Mouse (Mus musculus) retina, postnatal 1 day (tissue): ENCODE results near the gene Uggt1.

Experiments
- DNase-seq: peaks from one replicate; pipeline ENCODE4 v3.0.0-alpha.2; 2012

The Uggt1 gene

GRCm38 (mm10) chr1:36255871-36256640 lies 11.5 kb upstream of the Uggt1 start:
- DNase-seq: no peak

GRCm38 (mm10) chr1:36254635-36255360 lies 10.3 kb upstream of the Uggt1 start:
- DNase-seq: peak; percentile 66

- peak; percentile 89 for DNase-seq
Observed at GRCm38 (mm10) chr1:36252791-36253190, 8.3 kb upstream of the Uggt1 start.

GRCm38 (mm10) chr1:36251426-36251825 lies 6.9 kb upstream of the Uggt1 start:
- no peak for DNase-seq

GRCm38 (mm10) chr1:36246688-36247087 lies 2.2 kb upstream of the Uggt1 start:
- DNase-seq: no peak

- DNase-seq: no peak
Observed at GRCm38 (mm10) chr1:36244828-36245215, 302 bp upstream of the Uggt1 start.

- DNase-seq: no peak
Observed at GRCm38 (mm10) chr1:36243447-36244057, 968 bp downstream of the Uggt1 start.

- DNase-seq: no peak
Observed at GRCm38 (mm10) chr1:36241903-36242429, 2.6 kb downstream of the Uggt1 start.

GRCm38 (mm10) chr1:36240176-36240575 lies 4.3 kb downstream of the Uggt1 start:
- DNase-seq: no peak

- DNase-seq: no peak
Observed at GRCm38 (mm10) chr1:36239396-36239795, 5.1 kb downstream of the Uggt1 start.

GRCm38 (mm10) chr1:36235855-36236254 lies 8.7 kb downstream of the Uggt1 start:
- no peak for DNase-seq

- no peak for DNase-seq
Observed at GRCm38 (mm10) chr1:36235057-36235639, 9.4 kb downstream of the Uggt1 start.

GRCm38 (mm10) chr1:36233218-36233617 lies 11.3 kb downstream of the Uggt1 start:
- DNase-seq: no peak

GRCm38 (mm10) chr1:36230919-36231705 lies 13.4 kb downstream of the Uggt1 start:
- DNase-seq: peak; percentile 17

- DNase-seq: no peak
Observed at GRCm38 (mm10) chr1:36228461-36228860, 16.1 kb downstream of the Uggt1 start.

- no peak for DNase-seq
Observed at GRCm38 (mm10) chr1:36224648-36225047, 19.9 kb downstream of the Uggt1 start.

- no peak for DNase-seq
Observed at GRCm38 (mm10) chr1:36214324-36214723, 30.2 kb downstream of the Uggt1 start.

GRCm38 (mm10) chr1:36201739-36202138 lies 42.8 kb downstream of the Uggt1 start:
- no peak for DNase-seq

GRCm38 (mm10) chr1:36194482-36194881 lies 50.0 kb downstream of the Uggt1 start:
- no peak for DNase-seq

- no peak for DNase-seq
Observed at GRCm38 (mm10) chr1:36191966-36192365, 52.6 kb downstream of the Uggt1 start.

- no peak for DNase-seq
Observed at GRCm38 (mm10) chr1:36180038-36180437, 64.5 kb downstream of the Uggt1 start.

- DNase-seq: no peak
Observed at GRCm38 (mm10) chr1:36173461-36173860, 71.1 kb downstream of the Uggt1 start.
